Mouse (Mus musculus) bone marrow, adult 2 months (tissue): Measurements from ENCODE around the gene Trabd2b. TPM values are rescaled to one million over a fixed set of nuclear protein-coding genes. Genes with fewer than 3 reads are reported as not detected.

ENCODE experiments used
- H3K27ac ChIP-seq: fragments of 200-500 bp; 2 replicates; pipeline ENCODE4 v1.5.1; 2012; ENCODE audit warnings: low read depth, mild to moderate bottlenecking, control low read depth, inconsistent platforms, low read length; ENCODE audit not compliant: control insufficient read depth, poor library complexity, insufficient read depth
- H3K4me1 ChIP-seq: fragments of 200-500 bp; 2 replicates; pipeline ENCODE4 v1.6.1; 2011; ENCODE audit warnings: low read length; ENCODE audit not compliant: control insufficient read depth, insufficient read depth
- H3K4me3 ChIP-seq: fragments of 200-500 bp; replicated peaks from 2 replicates; pipeline ENCODE3; 2011; ENCODE audit warnings: mild to moderate bottlenecking, low read depth, low read length, control low read depth; ENCODE audit not compliant: control insufficient read depth
- CTCF ChIP-seq: fragments of 200-500 bp; IDR thresholded peaks from 2 replicates; pipeline ENCODE4 v1.5.1; 2011; ENCODE audit warnings: low read length, control low read depth; ENCODE audit not compliant: control insufficient read depth, insufficient read depth
- POLR2A ChIP-seq: fragments of 200-500 bp; IDR thresholded peaks from 2 replicates; pipeline ENCODE4 v1.6.1; 2011; ENCODE audit warnings: low read depth, mild to moderate bottlenecking, control low read depth, low read length, borderline replicate concordance; ENCODE audit not compliant: control insufficient read depth
- WGBS: fragments of 180-500 bp; shearing (Covaris S2); methylation state at CpG from one replicate; pipeline ENCODE4 v1.1.7; 2018; 5-methylcytosine and 5-hydroxymethylcytosine counted together
- polyA plus RNA-seq: library from polyadenylated mRNA; stranded (reverse); fragments of >200 nt; gene quantifications from 2 replicates; pipeline ENCODE4 v1.2.4, GENCODE M21; 2011; ENCODE audit warnings: low replicate concordance; ENCODE audit not compliant: missing spikeins, insufficient read depth, insufficient read length

Gene Trabd2b
- polyA plus RNA-seq, 1 experiment = not detected

GRCm38 (mm10) chr4:114609297-114609696 is 202.8 kb downstream of the Trabd2b start:
- Histone ChIP-seq H3K4me1 (no peaks in the 10 kb centered on the region), H3K27ac (no peak overlapping the region), H3K4me3 (no peak overlapping the region)
- no peak for TF ChIP-seq POLR2A
- TF ChIP-seq CTCF = no peak
- 85% methylated on average over 4 of the region's 4 CpGs for WGBS

GRCm38 (mm10) chr4:114611166-114611929 is 204.8 kb downstream of the Trabd2b start:
- no peak for TF ChIP-seq POLR2A
- TF ChIP-seq CTCF = no peak
- Histone ChIP-seq H3K27ac (no peak overlapping the region), H3K4me3 (no peak overlapping the region), H3K4me1 (no peaks in the 10 kb centered on the region; the same call in 1 of the 2 replicates)
- 83% methylated on average over 8 of the region's 8 CpGs for WGBS

GRCm38 (mm10) chr4:114612032-114612431 is 205.5 kb downstream of the Trabd2b start:
- no peaks in the 10 kb centered on the region; the same call in 1 of the 2 replicates for H3K4me1 ChIP-seq
- no peak overlapping the region for H3K4me3 ChIP-seq
- no peak for TF ChIP-seq POLR2A
- H3K27ac ChIP-seq = no peak overlapping the region
- 73% methylated on average over 5 of the region's 5 CpGs for WGBS

- 83% methylated on average over 4 of the region's 4 CpGs for WGBS
- Histone ChIP-seq H3K4me1 (no peaks in the 10 kb centered on the region; the same call in 1 of the 2 replicates), H3K27ac (no peak overlapping the region), H3K4me3 (no peak overlapping the region)
- TF ChIP-seq POLR2A = no peak
- TF ChIP-seq CTCF = no peak
Observed at GRCm38 (mm10) chr4:114612827-114613226, 206.3 kb downstream of the Trabd2b start.

- 61% methylated on average over 1 of the region's 1 CpGs for WGBS
- Histone ChIP-seq H3K27ac (no peak overlapping the region), H3K4me3 (no peak overlapping the region), H3K4me1 (no peaks in the 10 kb centered on the region; the same call in 1 of the 2 replicates)
- TF ChIP-seq CTCF (no peak), POLR2A (no peak)
Observed at GRCm38 (mm10) chr4:114614086-114614485, 207.6 kb downstream of the Trabd2b start.

GRCm38 (mm10) chr4:114615765-114616164 is 209.2 kb downstream of the Trabd2b start:
- WGBS = 83% methylated on average over 4 of the region's 4 CpGs
- no peak overlapping the region for H3K27ac ChIP-seq
- no peaks in the 10 kb centered on the region; the same call in 1 of the 2 replicates for H3K4me1 ChIP-seq
- H3K4me3 ChIP-seq = no peak overlapping the region
- no peak for TF ChIP-seq CTCF
- no peak for TF ChIP-seq POLR2A

- no peak overlapping the region for H3K27ac ChIP-seq
- 67% methylated on average over 5 of the region's 5 CpGs for WGBS
- no peak overlapping the region for H3K4me3 ChIP-seq
- TF ChIP-seq POLR2A (no peak), CTCF (no peak)
- H3K4me1 ChIP-seq = no peaks in the 10 kb centered on the region
Observed at GRCm38 (mm10) chr4:114622929-114623328, 216.4 kb downstream of the Trabd2b start.

- Histone ChIP-seq H3K4me1 (no peaks in the 10 kb centered on the region), H3K4me3 (no peak overlapping the region), H3K27ac (no peak overlapping the region)
- no peak for TF ChIP-seq POLR2A
- TF ChIP-seq CTCF = no peak
- WGBS = 30% methylated on average over 3 of the region's 3 CpGs
Observed at GRCm38 (mm10) chr4:114624114-114624910, 217.8 kb downstream of the Trabd2b start.
